Comparison of ENCODE assay signal across 16 mouse cellular contexts in genomic region chr4:150406821-150407220, GRCm38 (mm10).
DNase-seq lines count a peak whose midpoint lies in the region; ATAC-seq and TF ChIP-seq lines count a peak whose summit lies in the region.
"Had no signal": no experiment of that assay in that cellular context is flagged by ENCODE, and none has a peak within 500 bp of the region (broad histone marks: within the 10 kb centered on the region; RNA-seq: fewer than 3 reads in every experiment).

No protein-coding gene starts in this region.

- peaks cover 37% of the 10 kb centered on the region for H3K36me3 ChIP-seq in heart, embryonic 13.5 days
- H3K36me3 ChIP-seq in liver, embryonic 13.5 days, result peaks cover 11% of the 10 kb centered on the region; the same call in 1 of the 2 replicates

- peak overlapping the region; percentile 59 for H3K4me2 ChIP-seq in heart, embryonic 13.5 days
- H3K4me2 ChIP-seq in liver, embryonic 13.5 days, result peak overlapping the region; percentile 52
- H3K4me2 ChIP-seq: limb, embryonic 15.5 days; midbrain, embryonic 12.5 days; stomach, embryonic 15.5 days had no signal

- H3K27ac ChIP-seq in cerebellum, adult 2 months (ENCODE audit: insufficient read depth, low read length), result peak overlapping the region; percentile 52; the same call in 1 of the 2 replicates
- no peak overlapping the region for H3K27ac ChIP-seq in heart, embryonic 13.5 days (replicated peaks)
- H3K27ac ChIP-seq in brown adipose tissue, adult 24 weeks (replicated peaks; ENCODE audit: low read depth, low read length), result no peak overlapping the region
- H3K27ac ChIP-seq in liver, embryonic 13.5 days, result 0 out of 2 replicates have a peak overlapping the region, but pooled peaks have one; percentile 8
- H3K27ac ChIP-seq: forebrain, embryonic 10.5 days; kidney, postnatal 0 days; limb, embryonic 15.5 days; stomach, embryonic 15.5 days had no signal

- WGBS in cerebellum, adult 2 months, result 93% methylated on average over 6 of the region's 6 CpGs
- 71% methylated on average over 6 of the region's 6 CpGs for WGBS in heart, embryonic 13.5 days
- WGBS in liver, embryonic 13.5 days (ENCODE audit: insufficient replicate concordance), result 59% methylated on average over 6 of the region's 6 CpGs

- H3K4me1 ChIP-seq in cerebellum, adult 2 months (ENCODE audit: control insufficient read depth, insufficient read depth, low read length), result peaks cover 32% of the 10 kb centered on the region
- peaks cover 65% of the 10 kb centered on the region for H3K4me1 ChIP-seq in heart, embryonic 13.5 days
- H3K4me1 ChIP-seq in brown adipose tissue, adult 24 weeks (ENCODE audit: control insufficient read depth, insufficient read depth, insufficient read length, low read length), result peaks cover 23% of the 10 kb centered on the region
- peaks cover 54% of the 10 kb centered on the region for H3K4me1 ChIP-seq in liver, embryonic 13.5 days (replicated peaks)

- no peaks in the 10 kb centered on the region for H3K9me3 ChIP-seq in heart, embryonic 13.5 days
- no peaks in the 10 kb centered on the region for H3K9me3 ChIP-seq in liver, embryonic 13.5 days (replicated peaks)
- H3K9me3 ChIP-seq: forebrain, embryonic 10.5 days; limb, embryonic 15.5 days; midbrain, embryonic 12.5 days; stomach, embryonic 15.5 days had no signal

- H3K27me3 ChIP-seq in cerebellum, adult 2 months (ENCODE audit: control insufficient read depth, insufficient read depth, low read length), result no peaks in the 10 kb centered on the region
- H3K27me3 ChIP-seq in heart, embryonic 13.5 days (replicated peaks), result no peaks in the 10 kb centered on the region
- no peaks in the 10 kb centered on the region for H3K27me3 ChIP-seq in liver, embryonic 13.5 days
- H3K27me3 ChIP-seq: limb, embryonic 15.5 days; midbrain, embryonic 12.5 days; stomach, embryonic 15.5 days had no signal

- H3K9ac ChIP-seq in heart, embryonic 13.5 days, result 0 out of 2 replicates have a peak overlapping the region, but pooled peaks have one; percentile 65
- H3K9ac ChIP-seq in liver, embryonic 13.5 days, result peak overlapping the region; percentile 50; the same call in 1 of the 2 replicates
- H3K9ac ChIP-seq: limb, embryonic 15.5 days; midbrain, embryonic 12.5 days; stomach, embryonic 15.5 days had no signal

- no peak for ATAC-seq in heart, embryonic 13.5 days (ENCODE audit: extremely low read depth, insufficient number of reproducible peaks, low FRiP score, low TSS enrichment)
- peak; percentile 6; the same call in 1 of the 2 replicates for ATAC-seq in liver, embryonic 13.5 days (ENCODE audit: low read depth)

- TF ChIP-seq CTCF in cerebellum, adult 2 months (IDR thresholded peaks at IDR 0.05; ENCODE audit: borderline replicate concordance, insufficient read depth, low read depth, low read length), result no peak

- TF ChIP-seq POLR2A in cerebellum, adult 2 months (IDR thresholded peaks at IDR 0.05; ENCODE audit: borderline replicate concordance, insufficient read depth, low read length), result no peak

- no peak for DNase-seq in cerebellum, adult 2 months
- no peak for DNase-seq in cerebellum, adult 8-10 months
- DNase-seq in heart, postnatal 25 days (ENCODE audit: low spot score), result no peak
- DNase-seq in liver, embryonic 13.5 days, result no peak
- no peak for DNase-seq in frontal cortex, adult 2 months (ENCODE audit: extremely low spot score in 1 of 2, low spot score in 1 of 2)
- DNase-seq in left cerebral cortex, postnatal 14 days (ENCODE audit: low spot score in 2 of 2), result no peak
- DNase-seq: adrenal gland, postnatal 36 days; lung, postnatal 36 days had no signal

- intact Hi-C loops in heart, postnatal 25 days (cut with DNase I), result no loop called here
- intact Hi-C loops in left cerebral cortex, postnatal 14 days (cut with DNase I), result no loop called here

- H3K4me3 ChIP-seq in cerebellum, adult 2 months (replicated peaks; ENCODE audit: insufficient read depth, low read depth, low read length), result no peak overlapping the region
- no peak overlapping the region for H3K4me3 ChIP-seq in heart, embryonic 13.5 days
- peak overlapping the region; percentile 33; the same call in 1 of the 2 replicates for H3K4me3 ChIP-seq in brown adipose tissue, adult 24 weeks (ENCODE audit: insufficient read depth, low read depth, low read length)
- 0 out of 2 replicates have a peak overlapping the region, but pooled peaks have one; percentile 14 for H3K4me3 ChIP-seq in liver, embryonic 13.5 days (replicated peaks)
- H3K4me3 ChIP-seq: forebrain, embryonic 10.5 days; limb, embryonic 15.5 days; midbrain, embryonic 12.5 days; myocyte; stomach, embryonic 15.5 days had no signal

Comparison
In these comparisons a context has a peak if more than half of its experiments do, and no peak if none do; other contexts are left out.
1. H3K27ac ChIP-seq: peak in cerebellum, adult 2 months (single experiment) and liver, embryonic 13.5 days (single experiment); none in heart, embryonic 13.5 days (single experiment) and brown adipose tissue, adult 24 weeks (single experiment).
2. H3K4me3 ChIP-seq: peak in brown adipose tissue, adult 24 weeks (single experiment) and liver, embryonic 13.5 days (single experiment); none in cerebellum, adult 2 months (single experiment) and heart, embryonic 13.5 days (single experiment).